Mouse (Mus musculus): ENCODE measurements at regions not wholly inside any gene's neighbourhood (a gene's known extent, or its start where the extent isn't known, plus 50 kb on each side); places are given as distances from the start of the nearest gene placed in this dataset.
A peak's percentile ranks its signal among the peaks of the same experiment; 100 is the strongest.

- peak; percentile 17; the same call in 1 of the 2 replicates for ATAC-seq (ENCODE audit: low FRiP score)
- 69% methylated on average over 5 of the region's 5 CpGs for WGBS
- H3K4me3 ChIP-seq = no peak overlapping the region
- no peak overlapping the region for H3K4me2 ChIP-seq (replicated peaks)
- no peak overlapping the region for H3K9ac ChIP-seq
- H3K36me3 ChIP-seq = no peaks in the 10 kb centered on the region
- H3K9me3 ChIP-seq (replicated peaks) = no peaks in the 10 kb centered on the region
- peak overlapping the region; percentile 79 for H3K27ac ChIP-seq
- no peaks in the 10 kb centered on the region for H3K27me3 ChIP-seq
- H3K4me1 ChIP-seq = peaks cover 14% of the 10 kb centered on the region
Observed at GRCm38 (mm10) chr1:138386001-138386400, 112.5 kb downstream of the Atp6v1g3 start.

GRCm38 (mm10) chr1:138388634-138389033, 115.1 kb downstream of the Atp6v1g3 start:
- H3K9ac ChIP-seq = no peak overlapping the region
- no peak for ATAC-seq (ENCODE audit: low FRiP score)
- no peak overlapping the region for H3K27ac ChIP-seq
- 91% methylated on average over 8 of the region's 8 CpGs for WGBS
- no peaks in the 10 kb centered on the region for H3K36me3 ChIP-seq
- no peak overlapping the region for H3K4me2 ChIP-seq (replicated peaks)
- no peaks in the 10 kb centered on the region for H3K9me3 ChIP-seq (replicated peaks)
- H3K4me1 ChIP-seq = peaks cover 14% of the 10 kb centered on the region
- no peak overlapping the region for H3K4me3 ChIP-seq
- no peaks in the 10 kb centered on the region for H3K27me3 ChIP-seq

- Histone ChIP-seq H3K27me3 (no peaks in the 10 kb centered on the region), H3K36me3 (no peaks in the 10 kb centered on the region), H3K4me3 (no peak overlapping the region), H3K27ac (no peak overlapping the region), H3K4me1 (peaks cover 14% of the 10 kb centered on the region), H3K9me3 (replicated peaks) (no peaks in the 10 kb centered on the region), H3K4me2 (replicated peaks) (no peak overlapping the region), H3K9ac (no peak overlapping the region)
- WGBS = 84% methylated on average over 1 of the region's 1 CpGs
- ATAC-seq (ENCODE audit: low FRiP score) = no peak
Observed at GRCm38 (mm10) chr1:138389676-138390075, 116.1 kb downstream of the Atp6v1g3 start.

- Histone ChIP-seq H3K27me3 (no peaks in the 10 kb centered on the region), H3K4me1 (peaks cover 3% of the 10 kb centered on the region; the same call in 1 of the 2 replicates), H3K4me2 (replicated peaks) (no peak overlapping the region), H3K36me3 (no peaks in the 10 kb centered on the region), H3K4me3 (no peak overlapping the region), H3K27ac (no peak overlapping the region), H3K9me3 (replicated peaks) (no peaks in the 10 kb centered on the region), H3K9ac (no peak overlapping the region)
- ATAC-seq (ENCODE audit: low FRiP score) = no peak
- 66% methylated on average over 3 of the region's 3 CpGs for WGBS
Observed at GRCm38 (mm10) chr1:138418610-138419009, 145.1 kb downstream of the Atp6v1g3 start.

GRCm38 (mm10) chr1:138427416-138427815, 153.9 kb downstream of the Atp6v1g3 start:
- no peaks in the 10 kb centered on the region for H3K9me3 ChIP-seq (replicated peaks)
- no peaks in the 10 kb centered on the region for H3K4me1 ChIP-seq
- no peaks in the 10 kb centered on the region for H3K36me3 ChIP-seq
- H3K9ac ChIP-seq = no peak overlapping the region
- H3K27me3 ChIP-seq = no peaks in the 10 kb centered on the region
- no peak overlapping the region for H3K4me2 ChIP-seq (replicated peaks)
- no peak overlapping the region for H3K4me3 ChIP-seq
- WGBS = 87% methylated on average over 2 of the region's 2 CpGs
- H3K27ac ChIP-seq = no peak overlapping the region
- no peak for ATAC-seq (ENCODE audit: low FRiP score)

Data from hindbrain, embryonic 12.5 days (tissue).